Mouse (Mus musculus) testis, adult 2 months (tissue): Measurements from ENCODE around the gene Sfxn5.

Experiments
- CTCF ChIP-seq: fragments of 200-500 bp; IDR thresholded peaks from 2 replicates; pipeline ENCODE4 v1.5.1; 2012; ENCODE audit warnings: low read depth, mild to moderate bottlenecking, inconsistent platforms, low read length, moderate library complexity; ENCODE audit not compliant: control insufficient read depth, insufficient read depth, insufficient replicate concordance
- POLR2A ChIP-seq: fragments of 200-500 bp; IDR thresholded peaks from 2 replicates; pipeline ENCODE4 v1.6.1; 2012; ENCODE audit warnings: low read depth, mild to moderate bottlenecking, inconsistent platforms, low read length, moderate library complexity; ENCODE audit not compliant: control insufficient read depth

DNA sequence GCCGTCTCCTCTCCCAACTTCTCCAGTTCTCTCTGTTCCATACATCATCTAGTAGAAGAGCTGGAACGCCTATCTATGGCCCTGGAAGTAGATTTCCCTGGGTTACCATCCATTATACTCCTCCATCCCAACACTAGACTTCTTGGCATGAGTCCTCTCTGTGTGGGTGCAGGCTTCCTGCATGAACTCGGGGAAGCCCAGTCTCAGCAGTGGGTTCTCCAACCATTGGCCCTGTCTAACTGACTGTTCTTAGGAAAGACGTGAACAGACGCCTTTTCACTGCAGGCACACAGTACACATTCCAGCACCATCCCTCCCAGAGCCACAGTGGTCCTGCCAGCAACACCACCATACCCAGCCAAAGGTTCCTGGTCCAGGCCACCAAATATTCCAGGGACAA, 29.4 kb upstream of the Sfxn5 start:
- TF ChIP-seq POLR2A, result no peak
- TF ChIP-seq CTCF, result no peak
